Mouse (Mus musculus): ENCODE measurements around the gene Gch1.

DNA sequence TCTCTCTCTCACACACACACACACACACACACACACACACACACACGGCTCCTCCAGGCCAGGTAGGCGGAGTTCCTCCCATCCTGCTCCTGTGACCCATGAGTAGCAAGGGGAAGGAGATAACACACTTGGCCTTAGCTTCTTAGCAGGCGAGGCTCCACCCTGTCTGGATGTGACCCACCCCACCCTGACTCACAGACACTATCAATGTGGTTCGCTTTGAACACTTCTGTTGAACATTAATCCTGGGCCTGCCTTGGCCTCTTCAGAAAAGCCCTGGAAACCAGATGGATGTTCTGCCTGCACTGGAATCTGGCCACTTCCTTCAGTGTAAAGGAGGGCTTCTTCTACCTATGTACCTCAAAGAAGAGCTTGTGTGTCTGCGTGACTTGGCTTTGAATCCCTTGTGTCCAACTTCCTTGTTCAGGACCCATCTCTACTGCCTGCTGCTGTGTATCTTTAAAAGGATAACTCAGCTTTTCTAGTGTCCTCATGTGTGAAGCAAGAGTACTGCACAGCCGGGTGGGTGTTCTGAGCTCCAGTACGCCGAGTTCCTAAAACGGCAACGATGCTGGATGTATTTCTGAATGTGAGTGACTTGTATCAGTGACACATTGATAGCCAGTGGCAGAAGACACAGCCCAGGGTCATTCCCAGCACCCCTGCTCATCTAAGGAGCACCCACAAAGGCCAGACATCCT, 73.0 kb downstream of the Gch1 start:
- TF ChIP-seq CTCF (IDR thresholded peaks at IDR 0.05; ENCODE audit: borderline replicate concordance, control insufficient read depth, extremely low read depth, insufficient read depth, low read length, poor library complexity) = no peak
- TF ChIP-seq POLR2A (IDR thresholded peaks at IDR 0.05; ENCODE audit: control insufficient read depth, extremely low read depth, insufficient read depth, low read length, poor library complexity) = no peak

All from thymus, adult 2 months (tissue).